Mouse (Mus musculus): Measurements from ENCODE around the gene Sertad4. TPM values are rescaled to one million over a fixed set of nuclear protein-coding genes. Genes with fewer than 3 reads are reported as not detected.

Gene Sertad4
- total and polyA plus RNA-seq, 3 experiments: 3.3 to 4.1 (median 3.9) TPM

DNA sequence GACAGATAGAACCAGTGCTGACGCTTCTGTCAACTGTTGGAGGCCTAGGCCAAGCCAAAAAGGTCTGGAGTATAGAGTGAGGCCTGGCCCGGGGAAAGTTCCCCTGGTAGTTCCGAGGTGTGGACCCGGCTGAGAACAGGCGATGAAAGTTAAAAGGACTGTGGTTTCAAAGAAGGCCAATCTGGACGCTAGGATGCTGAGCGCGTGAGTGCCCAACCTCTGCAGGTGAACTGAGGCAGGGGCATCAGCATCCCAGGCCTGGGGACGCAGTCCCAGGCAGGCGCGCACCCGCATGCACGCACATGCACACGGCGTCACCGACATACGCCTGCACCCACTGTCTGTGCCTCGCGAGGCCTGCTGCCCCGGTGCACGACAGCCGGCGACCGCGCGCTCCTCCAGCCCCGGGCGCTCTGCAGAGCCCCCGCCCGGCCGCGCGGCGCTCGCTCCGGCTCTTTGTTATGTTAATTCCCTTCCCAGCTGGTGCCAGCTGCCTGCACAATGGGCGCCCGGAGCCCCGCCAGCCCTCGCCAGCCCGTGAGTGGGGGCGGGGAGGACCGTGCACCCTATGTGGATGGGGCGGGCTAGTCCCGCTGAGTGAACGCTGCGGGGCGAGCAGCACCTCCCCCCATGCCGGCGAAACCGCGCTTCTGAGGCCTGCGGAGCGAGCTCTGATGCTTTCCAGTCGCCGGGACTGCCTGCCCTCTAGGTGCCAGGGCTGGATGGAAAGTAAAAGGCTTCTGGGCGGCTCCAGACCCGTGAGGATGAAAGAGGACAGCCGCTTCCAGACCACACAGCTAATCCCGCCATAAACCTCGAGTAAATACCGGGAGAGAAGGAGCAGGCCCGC is 21.0 kb downstream of the Sertad4 start:
- Histone ChIP-seq H3K9ac (ENCODE audit: low read depth, low read length) (peak overlapping the region; percentile 64), H3K4me3 (peak overlapping the region; percentile 39), H3K36me3 (ENCODE audit: control insufficient read depth, insufficient read depth, low read length) (no peaks in the 10 kb centered on the region), H3K27ac (0 out of 2 replicates have a peak overlapping the region, but pooled peaks have one; percentile 7), H3K27me3 (ENCODE audit: control insufficient read depth, insufficient read depth, low read length) (no peaks in the 10 kb centered on the region), H3K4me1 (ENCODE audit: control insufficient read depth, insufficient read depth, low read length) (no peaks in the 10 kb centered on the region; the same call in 1 of the 2 replicates), H3K79me2 (replicated peaks; ENCODE audit: control insufficient read depth, insufficient read depth, low read length) (no peaks in the 10 kb centered on the region)
- WGBS: 8% methylated on average over 62 of the region's 63 CpGs
- peak; percentile 45 to 62 for DNase-seq
- intact Hi-C loops (cut with DNase I): no loop called here
- TF ChIP-seq CTCF (IDR thresholded peaks at IDR 0.05) (peak; percentile 27), EP300 (IDR thresholded peaks at IDR 0.05; ENCODE audit: insufficient read depth, low read depth, low read length) (no peak)

DNA sequence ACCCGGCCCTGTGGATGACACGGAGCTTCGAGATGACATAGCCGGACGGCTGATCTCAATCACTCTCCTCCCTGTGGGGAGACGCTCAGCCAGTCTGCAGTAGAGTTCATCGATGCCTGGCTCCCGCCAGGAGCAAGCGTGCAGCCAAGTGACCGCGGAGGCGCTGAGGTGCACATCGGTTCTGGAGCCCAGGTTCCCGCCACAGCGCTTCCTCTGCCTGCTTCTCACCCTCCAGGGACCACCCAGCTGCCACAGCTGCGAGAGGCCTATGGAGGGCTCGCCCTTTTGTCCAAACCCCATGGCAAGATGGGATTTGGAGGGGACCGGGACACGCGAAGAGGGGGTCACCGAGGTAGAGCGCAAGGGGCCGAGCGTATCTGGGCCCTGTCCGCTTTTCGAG is 22.0 kb downstream of the Sertad4 start:
- no peak for DNase-seq
- Histone ChIP-seq H3K27ac (no peak overlapping the region), H3K4me1 (ENCODE audit: control insufficient read depth, insufficient read depth, low read length) (no peaks in the 10 kb centered on the region; the same call in 1 of the 2 replicates), H3K9ac (ENCODE audit: low read depth, low read length) (no peak overlapping the region), H3K79me2 (replicated peaks; ENCODE audit: control insufficient read depth, insufficient read depth, low read length) (no peaks in the 10 kb centered on the region), H3K27me3 (ENCODE audit: control insufficient read depth, insufficient read depth, low read length) (no peaks in the 10 kb centered on the region), H3K36me3 (ENCODE audit: control insufficient read depth, insufficient read depth, low read length) (no peaks in the 10 kb centered on the region), H3K4me3 (no peak overlapping the region)
- intact Hi-C loops (cut with DNase I): no loop called here
- 76% methylated on average over 26 of the region's 26 CpGs for WGBS
- TF ChIP-seq EP300 (IDR thresholded peaks at IDR 0.05; ENCODE audit: insufficient read depth, low read depth, low read length): no peak
- no peak for TF ChIP-seq CTCF (IDR thresholded peaks at IDR 0.05)
- no peak for TF ChIP-seq POLR2A (IDR thresholded peaks at IDR 0.05; ENCODE audit: insufficient read depth, low read depth, low read length)

DNA sequence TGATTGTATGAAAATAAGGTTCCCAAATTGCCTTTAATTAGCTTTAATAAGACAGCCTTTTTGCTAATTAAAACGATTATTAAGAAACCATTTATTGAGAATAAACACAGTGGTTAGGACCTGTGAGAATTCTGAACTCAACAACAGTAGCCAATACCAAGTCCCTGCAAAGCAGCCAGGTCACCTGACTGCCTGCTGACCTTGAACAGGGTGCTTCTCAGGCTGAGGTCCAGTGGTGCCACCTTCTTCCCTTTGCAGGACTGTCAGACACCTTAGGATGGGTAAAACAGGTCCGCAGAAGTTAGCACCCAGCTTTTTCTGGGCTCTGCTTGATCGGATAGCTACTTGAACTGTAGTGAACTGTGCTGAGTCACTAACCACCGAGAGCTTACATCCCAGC is 22.5 kb downstream of the Sertad4 start:
- TF ChIP-seq CTCF (IDR thresholded peaks at IDR 0.05): no peak
- no peak for TF ChIP-seq EP300 (IDR thresholded peaks at IDR 0.05; ENCODE audit: insufficient read depth, low read depth, low read length)
- no peak for TF ChIP-seq POLR2A (IDR thresholded peaks at IDR 0.05; ENCODE audit: insufficient read depth, low read depth, low read length)
- 78% methylated on average over 4 of the region's 4 CpGs for WGBS
- no peak for DNase-seq
- Histone ChIP-seq H3K79me2 (replicated peaks; ENCODE audit: control insufficient read depth, insufficient read depth, low read length) (no peaks in the 10 kb centered on the region), H3K27ac (no peak overlapping the region), H3K9ac (ENCODE audit: low read depth, low read length) (no peak overlapping the region), H3K4me3 (no peak overlapping the region), H3K27me3 (ENCODE audit: control insufficient read depth, insufficient read depth, low read length) (no peaks in the 10 kb centered on the region), H3K4me1 (ENCODE audit: control insufficient read depth, insufficient read depth, low read length) (no peaks in the 10 kb centered on the region; the same call in 1 of the 2 replicates), H3K36me3 (ENCODE audit: control insufficient read depth, insufficient read depth, low read length) (no peaks in the 10 kb centered on the region)
- intact Hi-C loops (cut with DNase I): no loop called here

DNA sequence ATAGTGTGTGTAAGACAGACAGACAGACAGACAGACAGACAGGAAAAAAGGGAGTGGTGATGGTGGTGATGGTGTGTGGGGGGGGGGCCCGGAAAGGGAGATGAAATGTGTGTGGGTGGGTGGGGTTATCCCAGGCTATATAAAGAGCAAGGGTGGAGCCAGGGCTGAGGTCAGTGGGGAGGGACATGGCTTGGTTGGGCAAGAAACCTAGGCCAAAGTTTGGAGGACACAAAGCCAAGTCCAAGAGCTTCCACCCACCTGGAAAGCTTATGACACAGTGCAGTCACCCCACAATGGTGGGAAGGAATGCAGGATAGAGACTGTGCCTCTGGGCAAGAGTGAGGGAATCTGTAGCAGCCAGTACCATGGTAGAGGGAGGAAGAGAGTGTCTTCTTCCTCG is 23.2 kb downstream of the Sertad4 start:
- Histone ChIP-seq H3K4me3 (no peak overlapping the region), H3K79me2 (replicated peaks; ENCODE audit: control insufficient read depth, insufficient read depth, low read length) (no peaks in the 10 kb centered on the region)
- TF ChIP-seq EP300 (IDR thresholded peaks at IDR 0.05; ENCODE audit: insufficient read depth, low read depth, low read length) (no peak), CTCF (IDR thresholded peaks at IDR 0.05) (no peak), POLR2A (IDR thresholded peaks at IDR 0.05; ENCODE audit: insufficient read depth, low read depth, low read length) (no peak)

DNA sequence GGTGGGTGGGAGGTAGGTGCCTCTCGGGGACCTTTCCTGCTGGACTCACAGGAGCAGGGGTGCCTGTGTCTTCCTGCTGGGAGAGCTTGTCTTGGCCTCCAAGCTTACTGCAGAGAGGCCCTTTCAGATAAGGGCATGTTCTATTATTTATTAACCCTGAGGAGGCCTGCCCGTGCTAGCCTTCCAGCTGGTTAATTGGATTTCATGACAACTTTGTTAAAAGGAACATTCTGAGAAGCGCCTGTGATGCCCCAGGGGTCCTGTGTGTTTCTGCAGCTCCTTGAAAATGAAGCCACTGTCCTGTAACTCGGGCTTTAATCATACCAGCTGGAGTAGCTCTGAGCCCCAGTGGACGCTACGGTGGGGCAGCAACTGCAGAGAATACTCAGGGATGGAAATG is 25.1 kb downstream of the Sertad4 start:
- Histone ChIP-seq H3K36me3 (ENCODE audit: control insufficient read depth, insufficient read depth, low read length) (no peaks in the 10 kb centered on the region), H3K9ac (ENCODE audit: low read depth, low read length) (no peak overlapping the region), H3K4me1 (ENCODE audit: control insufficient read depth, insufficient read depth, low read length) (no peaks in the 10 kb centered on the region; the same call in 1 of the 2 replicates), H3K27me3 (ENCODE audit: control insufficient read depth, insufficient read depth, low read length) (no peaks in the 10 kb centered on the region), H3K27ac (no peak overlapping the region), H3K79me2 (replicated peaks; ENCODE audit: control insufficient read depth, insufficient read depth, low read length) (no peaks in the 10 kb centered on the region), H3K4me3 (no peak overlapping the region)
- WGBS: 64% methylated on average over 6 of the region's 6 CpGs
- no peak for DNase-seq
- intact Hi-C loops (cut with DNase I): no loop called here
- TF ChIP-seq POLR2A (IDR thresholded peaks at IDR 0.05; ENCODE audit: insufficient read depth, low read depth, low read length) (no peak), EP300 (IDR thresholded peaks at IDR 0.05; ENCODE audit: insufficient read depth, low read depth, low read length) (no peak), CTCF (IDR thresholded peaks at IDR 0.05) (no peak)

More for the DNA sequence above, 23.2 kb downstream of the Sertad4 start:
- no peaks in the 10 kb centered on the region; the same call in 1 of the 2 replicates for H3K4me1 ChIP-seq (ENCODE audit: control insufficient read depth, insufficient read depth, low read length)
- no peak overlapping the region for H3K27ac ChIP-seq
- intact Hi-C loops (cut with DNase I): no loop called here
- no peak for DNase-seq
- H3K36me3 ChIP-seq (ENCODE audit: control insufficient read depth, insufficient read depth, low read length): no peaks in the 10 kb centered on the region
- no peaks in the 10 kb centered on the region for H3K27me3 ChIP-seq (ENCODE audit: control insufficient read depth, insufficient read depth, low read length)
- no peak overlapping the region for H3K9ac ChIP-seq (ENCODE audit: low read depth, low read length)
- WGBS: 41% methylated on average over 2 of the region's 2 CpGs

DNA sequence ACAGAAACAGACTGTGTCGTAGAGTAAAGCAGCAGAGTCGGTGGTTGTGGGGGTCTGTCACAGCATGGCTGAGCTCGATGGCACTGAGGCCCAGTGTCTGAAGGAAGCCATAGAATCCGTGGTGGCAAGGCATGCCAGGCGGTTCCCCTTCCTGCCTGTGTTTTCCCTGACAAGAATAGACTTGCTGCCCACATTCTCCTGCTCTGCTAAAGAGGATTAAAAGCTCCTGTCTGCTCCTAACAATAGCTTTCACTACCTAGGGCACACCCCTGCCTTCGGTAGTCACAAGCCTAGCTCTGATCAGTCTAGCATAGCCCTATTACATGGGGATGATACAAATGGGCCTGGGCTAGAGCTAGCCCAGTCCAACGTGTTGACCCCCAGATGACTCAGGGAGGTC is 26.6 kb downstream of the Sertad4 start:
- TF ChIP-seq CTCF (IDR thresholded peaks at IDR 0.05): no peak
- TF ChIP-seq EP300 (IDR thresholded peaks at IDR 0.05; ENCODE audit: insufficient read depth, low read depth, low read length): no peak
- TF ChIP-seq POLR2A (IDR thresholded peaks at IDR 0.05; ENCODE audit: insufficient read depth, low read depth, low read length): no peak
- 58% methylated on average over 7 of the region's 7 CpGs for WGBS
- H3K27me3 ChIP-seq (ENCODE audit: control insufficient read depth, insufficient read depth, low read length): no peaks in the 10 kb centered on the region

More for the DNA sequence above, 26.6 kb downstream of the Sertad4 start:
- no peak for DNase-seq
- no peak overlapping the region for H3K4me3 ChIP-seq
- no peaks in the 10 kb centered on the region for H3K4me1 ChIP-seq (ENCODE audit: control insufficient read depth, insufficient read depth, low read length)
- H3K79me2 ChIP-seq (replicated peaks; ENCODE audit: control insufficient read depth, insufficient read depth, low read length): no peaks in the 10 kb centered on the region
- H3K36me3 ChIP-seq (ENCODE audit: control insufficient read depth, insufficient read depth, low read length): no peaks in the 10 kb centered on the region
- no peak overlapping the region for H3K9ac ChIP-seq (ENCODE audit: low read depth, low read length)
- intact Hi-C loops (cut with DNase I): no loop called here
- H3K27ac ChIP-seq: no peak overlapping the region

Measured in heart, adult 2 months (tissue).